Mouse (Mus musculus): ENCODE measurements around the gene Fam129c.
A peak's percentile ranks its signal among the peaks of the same experiment; 100 is the strongest.

Gene Fam129c

GRCm38 (mm10) chr8:71597451-71597850 is at the start of gene Fam129c:
Fam129c (plus strand) TSS chr8:71597648.
- DNase-seq (ENCODE audit: low spot score in 2 of 2) = no peak

GRCm38 (mm10) chr8:71550754-71551153 is 46.7 kb upstream of the Fam129c start:
- no peak for DNase-seq (ENCODE audit: low spot score in 2 of 2)

- no peak for DNase-seq (ENCODE audit: low spot score in 2 of 2)
Measured at GRCm38 (mm10) chr8:71552770-71553169, 44.7 kb upstream of the Fam129c start.

- DNase-seq (ENCODE audit: low spot score in 2 of 2) = no peak
Measured at GRCm38 (mm10) chr8:71554001-71554400, 43.4 kb upstream of the Fam129c start.

- DNase-seq (ENCODE audit: low spot score in 2 of 2) = no peak
Measured at GRCm38 (mm10) chr8:71554644-71555043, 42.8 kb upstream of the Fam129c start.

- no peak for DNase-seq (ENCODE audit: low spot score in 2 of 2)
Measured at GRCm38 (mm10) chr8:71558071-71558957, 39.1 kb upstream of the Fam129c start, which contains the start of gene Tmem221. Tmem221 (minus strand) TSS chr8:71558871.

- DNase-seq (ENCODE audit: low spot score in 2 of 2) = peak; percentile 47 to 55
Measured at GRCm38 (mm10) chr8:71558958-71559690, 38.3 kb upstream of the Fam129c start.

GRCm38 (mm10) chr8:71560071-71560470 is 37.4 kb upstream of the Fam129c start:
- DNase-seq (ENCODE audit: low spot score in 2 of 2) = no peak

GRCm38 (mm10) chr8:71560765-71561164 is 36.7 kb upstream of the Fam129c start:
- no peak for DNase-seq (ENCODE audit: low spot score in 2 of 2)

GRCm38 (mm10) chr8:71561401-71561800 is 36.0 kb upstream of the Fam129c start:
- DNase-seq (ENCODE audit: low spot score in 2 of 2) = peak in 1 of 2 experiments; percentile 44

GRCm38 (mm10) chr8:71562751-71563150 is 34.7 kb upstream of the Fam129c start:
- peak; percentile 63 to 78 for DNase-seq (ENCODE audit: low spot score in 2 of 2)

GRCm38 (mm10) chr8:71563992-71564391 is 33.5 kb upstream of the Fam129c start:
- no peak for DNase-seq (ENCODE audit: low spot score in 2 of 2)

GRCm38 (mm10) chr8:71566501-71566900 is 30.9 kb upstream of the Fam129c start, which contains the start of gene Nxnl1:
Nxnl1 (minus strand) TSS chr8:71566601.
- DNase-seq (ENCODE audit: low spot score in 2 of 2) = no peak

GRCm38 (mm10) chr8:71567587-71567986 is 29.9 kb upstream of the Fam129c start:
- no peak for DNase-seq (ENCODE audit: low spot score in 2 of 2)

GRCm38 (mm10) chr8:71568387-71568937 is 29.0 kb upstream of the Fam129c start, which contains the start of gene Slc27a1:
Slc27a1 (plus strand) TSS chr8:71568882.
- DNase-seq (ENCODE audit: low spot score in 2 of 2) = peak; percentile 74 to 84

GRCm38 (mm10) chr8:71568941-71569340 is 28.5 kb upstream of the Fam129c start:
- no peak for DNase-seq (ENCODE audit: low spot score in 2 of 2)

- peak; percentile 85 to 89 for DNase-seq (ENCODE audit: low spot score in 2 of 2)
Measured at GRCm38 (mm10) chr8:71569366-71570290, 27.8 kb upstream of the Fam129c start.

- peak; percentile 90 to 92 for DNase-seq (ENCODE audit: low spot score in 2 of 2)
Measured at GRCm38 (mm10) chr8:71570291-71570954, 27.0 kb upstream of the Fam129c start.

- DNase-seq (ENCODE audit: low spot score in 2 of 2) = no peak
Measured at GRCm38 (mm10) chr8:71572077-71572476, 25.4 kb upstream of the Fam129c start.

- DNase-seq (ENCODE audit: low spot score in 2 of 2) = peak; percentile 69 to 81
Measured at GRCm38 (mm10) chr8:71572847-71573633, 24.4 kb upstream of the Fam129c start.

Data from heart, adult 9 months (tissue).